Mouse (Mus musculus) heart, embryonic 11.5 days (tissue): Measurements from ENCODE around the gene Pparg. TPM values are rescaled to one million over a fixed set of nuclear protein-coding genes. Genes with fewer than 3 reads are reported as not detected.

Experiments used
- ATAC-seq: fragments of 200-750 bp; cut with Nextera tagmentation; replicated peaks from 2 replicates; pipeline ENCODE4 v1.8.0; 2017; ENCODE audit warnings: moderate library complexity; ENCODE audit not compliant: insufficient number of reproducible peaks, low FRiP score, low TSS enrichment
- H3K27ac ChIP-seq: fragments of 300-500 bp; sonication (generic); 2 replicates; pipeline ENCODE4 v1.5.1; 2014; ENCODE audit warnings: mild to moderate bottlenecking, low read depth, low read length
- H3K27me3 ChIP-seq: fragments of 300-500 bp; sonication (generic); 2 replicates; pipeline ENCODE4 v1.6.1; 2014; ENCODE audit warnings: mild to moderate bottlenecking, low read length, mixed read lengths; ENCODE audit not compliant: control insufficient read depth, insufficient read depth
- H3K36me3 ChIP-seq: fragments of 300-500 bp; sonication (generic); 2 replicates; pipeline ENCODE4 v1.6.1; 2014; ENCODE audit warnings: mild to moderate bottlenecking, low read length, moderate library complexity, mixed read lengths; ENCODE audit not compliant: control insufficient read depth, insufficient read depth
- H3K4me1 ChIP-seq: fragments of 300-500 bp; sonication (generic); 2 replicates; pipeline ENCODE4 v1.6.1; 2014; ENCODE audit warnings: low read length; ENCODE audit not compliant: control insufficient read depth, insufficient read depth
- H3K4me2 ChIP-seq: fragments of 300-500 bp; sonication (generic); 2 replicates; pipeline ENCODE4 v1.6.1; 2014; ENCODE audit warnings: mild to moderate bottlenecking, moderate library complexity
- H3K4me3 ChIP-seq: fragments of 300-500 bp; sonication (generic); 2 replicates; pipeline ENCODE4 v1.5.1; 2014; ENCODE audit warnings: low read depth, low read length
- H3K9ac ChIP-seq: fragments of 300-500 bp; sonication (generic); 2 replicates; pipeline ENCODE4 v1.6.1; 2014; ENCODE audit warnings: mild to moderate bottlenecking, low read depth, low read length, moderate library complexity
- H3K9me3 ChIP-seq: fragments of 300-500 bp; sonication (generic); replicated peaks from 2 replicates; pipeline ENCODE4 v1.6.1; 2016; ENCODE audit warnings: low read length; ENCODE audit not compliant: control insufficient read depth
- WGBS: fragments of 180-500 bp; shearing (Covaris S2); extraction: QIAGEN DNeasy Blood & Tissue Kit; methylation state at CpG from one replicate; pipeline ENCODE4 v1.1.7; 2014; ENCODE audit not compliant: insufficient replicate concordance; 5-methylcytosine and 5-hydroxymethylcytosine counted together
- polyA plus RNA-seq: library from polyadenylated mRNA; unstranded; fragments of >200 nt; fragmentation: Nextera tagmentation; extraction: Ambion mirVana; gene quantifications from 2 replicates; pipeline ENCODE4 v1.2.1, GENCODE M21; 2014

Gene Pparg
- polyA plus RNA-seq, 1 experiment from 2014 or later, result 1.3 TPM

DNA sequence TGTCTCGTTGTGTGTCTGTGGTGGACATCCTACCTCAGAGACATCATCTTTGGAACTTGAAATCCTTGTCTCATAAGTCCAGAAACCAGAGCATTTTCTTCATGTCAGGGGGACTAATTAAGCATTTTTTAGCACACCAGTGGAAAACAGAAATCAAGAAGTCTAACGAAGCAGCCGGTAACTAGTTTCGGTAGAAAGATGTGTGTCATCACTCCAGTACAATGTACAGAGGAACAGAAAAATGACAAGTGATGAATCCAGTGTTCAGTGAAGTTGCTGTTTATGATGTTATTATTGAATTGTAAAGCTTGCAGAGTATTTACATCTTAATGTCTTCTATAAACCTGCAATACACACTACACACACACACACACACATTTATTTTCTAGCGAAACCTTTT is 19.8 kb downstream of the Pparg start:
- Histone ChIP-seq H3K27ac (no peak overlapping the region), H3K4me1 (no peaks in the 10 kb centered on the region), H3K9me3 (no peaks in the 10 kb centered on the region), H3K9ac (no peak overlapping the region), H3K36me3 (no peaks in the 10 kb centered on the region), H3K27me3 (no peaks in the 10 kb centered on the region), H3K4me2 (no peak overlapping the region), H3K4me3 (no peak overlapping the region)
- 89% methylated on average over 5 of the region's 5 CpGs for WGBS
- ATAC-seq, result no peak

DNA sequence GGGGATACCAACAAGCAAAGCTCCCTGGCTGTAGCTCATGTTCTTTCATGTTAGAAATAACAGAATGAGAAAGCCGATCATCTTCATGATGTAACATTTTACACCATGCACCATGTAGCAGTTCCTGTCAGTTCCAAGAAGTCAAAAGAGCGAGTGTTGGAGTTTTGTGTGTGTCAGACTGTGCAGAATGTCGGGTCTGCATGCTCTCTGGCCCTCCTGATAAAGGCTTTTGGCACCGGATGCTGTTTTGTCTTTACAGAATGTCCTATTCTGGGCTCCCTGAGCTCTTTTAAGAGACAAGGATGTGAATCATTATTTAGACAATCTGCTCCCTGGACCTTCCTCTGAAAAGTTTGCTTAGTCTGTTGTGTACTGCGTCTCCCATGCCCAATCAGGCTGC is 22.0 kb downstream of the Pparg start:
- Histone ChIP-seq H3K9me3 (no peaks in the 10 kb centered on the region), H3K4me1 (no peaks in the 10 kb centered on the region), H3K9ac (no peak overlapping the region), H3K4me2 (no peak overlapping the region), H3K27ac (no peak overlapping the region), H3K27me3 (no peaks in the 10 kb centered on the region), H3K36me3 (no peaks in the 10 kb centered on the region), H3K4me3 (no peak overlapping the region)
- no peak for ATAC-seq
- 46% methylated on average over 5 of the region's 5 CpGs for WGBS

DNA sequence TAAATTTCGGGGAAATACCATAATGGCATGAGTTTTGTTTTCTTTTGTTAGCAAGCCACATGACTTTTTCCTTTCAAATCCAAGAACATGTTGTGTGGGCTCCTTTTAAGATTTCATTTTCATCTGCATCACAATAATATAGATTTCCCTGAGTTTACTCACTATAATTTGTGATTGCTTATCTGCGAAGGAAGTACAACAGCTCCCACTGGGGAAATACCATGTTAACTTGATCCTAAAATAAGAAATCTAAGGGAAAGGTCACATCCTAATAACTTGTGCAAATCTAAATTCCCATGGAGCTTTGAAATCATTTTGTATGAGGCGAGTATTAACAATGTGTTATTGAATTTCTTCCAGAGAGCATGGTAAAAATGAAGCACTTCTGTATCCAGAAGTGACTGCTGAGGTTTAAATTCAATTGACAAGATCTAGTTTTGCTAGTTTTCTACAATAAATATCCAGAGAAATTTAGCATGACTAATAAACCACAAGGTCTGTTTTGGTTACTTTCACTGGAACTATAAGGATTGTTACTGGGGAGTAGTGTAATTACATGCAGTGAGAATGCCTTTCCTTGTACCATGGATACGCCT is 29.3 kb downstream of the Pparg start:
- Histone ChIP-seq H3K4me3 (no peak overlapping the region), H3K9me3 (no peaks in the 10 kb centered on the region), H3K27ac (no peak overlapping the region), H3K36me3 (no peaks in the 10 kb centered on the region), H3K4me1 (no peaks in the 10 kb centered on the region), H3K4me2 (no peak overlapping the region), H3K27me3 (no peaks in the 10 kb centered on the region), H3K9ac (no peak overlapping the region)
- 79% methylated on average over 4 of the region's 4 CpGs for WGBS
- ATAC-seq, result no peak

DNA sequence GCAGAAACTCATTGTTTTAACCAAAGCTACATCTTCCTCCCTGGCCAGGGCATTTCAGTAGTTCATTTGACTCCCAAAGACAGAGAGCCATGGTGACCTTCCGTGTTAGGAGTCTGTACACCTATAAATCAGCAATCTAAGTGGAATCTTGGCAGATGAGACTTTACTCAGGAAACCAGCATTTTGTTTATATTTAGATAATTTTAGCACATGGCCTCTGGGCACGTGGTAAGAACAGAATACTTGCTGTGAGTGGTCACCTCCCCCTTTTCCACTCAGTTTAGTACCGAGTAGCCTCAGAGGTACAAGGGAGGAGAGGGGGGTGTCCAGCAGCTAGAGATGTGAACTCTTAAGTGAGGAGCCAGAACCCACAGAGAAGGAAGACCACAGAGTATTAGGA is 36.2 kb downstream of the Pparg start:
- Histone ChIP-seq H3K4me2 (no peak overlapping the region), H3K4me3 (no peak overlapping the region), H3K27ac (no peak overlapping the region), H3K36me3 (no peaks in the 10 kb centered on the region), H3K27me3 (no peaks in the 10 kb centered on the region), H3K9me3 (no peaks in the 10 kb centered on the region), H3K4me1 (no peaks in the 10 kb centered on the region), H3K9ac (no peak overlapping the region)
- WGBS, result 56% methylated on average over 3 of the region's 3 CpGs
- ATAC-seq, result no peak

DNA sequence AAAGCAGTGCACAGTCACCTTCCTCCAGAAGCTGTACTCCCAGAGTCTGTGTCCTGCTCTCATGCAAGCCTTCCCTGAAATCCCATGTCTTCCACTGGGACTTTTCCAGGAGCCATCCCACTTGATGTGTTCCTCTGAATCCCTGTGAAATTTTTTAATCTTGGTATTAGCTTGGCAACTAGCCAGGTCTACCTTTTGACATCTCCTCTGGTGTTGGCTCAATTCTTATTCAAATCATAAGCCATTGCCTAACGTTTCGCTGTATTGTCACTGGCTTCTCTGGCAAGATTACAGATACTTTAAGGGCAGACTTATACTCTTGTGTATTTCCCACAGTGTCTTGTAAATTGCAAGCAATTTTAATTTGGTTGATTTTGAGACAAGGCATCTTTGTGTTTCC is 43.6 kb downstream of the Pparg start:
- Histone ChIP-seq H3K4me1 (no peaks in the 10 kb centered on the region), H3K27me3 (no peaks in the 10 kb centered on the region), H3K9ac (no peak overlapping the region), H3K36me3 (no peaks in the 10 kb centered on the region), H3K27ac (no peak overlapping the region), H3K4me2 (no peak overlapping the region), H3K4me3 (no peak overlapping the region), H3K9me3 (no peaks in the 10 kb centered on the region)
- no peak for ATAC-seq
- 74% methylated on average over 2 of the region's 2 CpGs for WGBS

DNA sequence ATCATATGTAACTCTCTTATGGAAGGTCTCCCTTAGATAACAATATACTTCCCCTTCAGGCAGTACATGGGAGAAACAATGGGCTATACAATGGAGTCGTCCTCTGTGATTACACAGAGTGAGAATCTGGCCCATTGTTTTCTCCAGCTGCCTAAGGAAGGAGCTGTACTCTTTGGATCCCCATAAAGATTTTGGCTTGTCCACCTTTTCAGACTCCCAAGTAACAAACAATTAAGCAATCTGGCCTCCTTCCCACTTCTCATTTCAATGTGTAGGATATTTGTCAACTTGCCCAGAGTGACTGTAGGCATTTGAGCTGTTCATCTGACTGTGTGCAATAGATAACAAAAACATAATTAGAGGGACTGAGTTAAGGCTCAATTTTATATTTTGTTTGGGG is 50.7 kb downstream of the Pparg start:
- no peak overlapping the region for H3K4me2 ChIP-seq
- H3K27me3 ChIP-seq, result no peaks in the 10 kb centered on the region
- no peak overlapping the region for H3K27ac ChIP-seq
- 38% methylated on average over 1 of the region's 1 CpGs for WGBS
- no peak overlapping the region for H3K9ac ChIP-seq
- no peaks in the 10 kb centered on the region for H3K36me3 ChIP-seq
- H3K4me3 ChIP-seq, result no peak overlapping the region
- no peak for ATAC-seq
- H3K9me3 ChIP-seq, result no peaks in the 10 kb centered on the region
- no peaks in the 10 kb centered on the region for H3K4me1 ChIP-seq

DNA sequence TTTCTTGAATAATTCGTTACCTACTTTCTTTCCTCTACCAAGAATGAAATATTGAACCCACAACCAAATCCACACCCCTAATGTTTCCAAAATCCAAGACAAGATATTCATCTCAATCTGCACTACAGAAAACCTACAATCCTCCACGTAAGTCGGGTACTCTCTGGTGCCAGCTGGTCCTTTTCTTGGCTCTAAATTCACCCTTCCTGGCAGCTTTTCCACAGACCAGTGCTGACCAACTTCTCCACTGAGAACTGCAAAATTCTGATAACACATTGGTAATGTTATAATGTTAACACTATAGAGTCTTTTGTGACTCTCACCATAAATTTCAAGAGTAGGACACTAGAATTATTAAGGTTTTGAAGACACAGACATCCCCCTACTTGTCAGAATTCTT is 57.4 kb downstream of the Pparg start:
- Histone ChIP-seq H3K4me3 (no peak overlapping the region), H3K9me3 (no peaks in the 10 kb centered on the region), H3K36me3 (no peaks in the 10 kb centered on the region), H3K4me2 (no peak overlapping the region), H3K9ac (no peak overlapping the region), H3K27ac (no peak overlapping the region), H3K27me3 (no peaks in the 10 kb centered on the region), H3K4me1 (no peaks in the 10 kb centered on the region)
- no peak for ATAC-seq
- 84% methylated on average over 3 of the region's 3 CpGs for WGBS

DNA sequence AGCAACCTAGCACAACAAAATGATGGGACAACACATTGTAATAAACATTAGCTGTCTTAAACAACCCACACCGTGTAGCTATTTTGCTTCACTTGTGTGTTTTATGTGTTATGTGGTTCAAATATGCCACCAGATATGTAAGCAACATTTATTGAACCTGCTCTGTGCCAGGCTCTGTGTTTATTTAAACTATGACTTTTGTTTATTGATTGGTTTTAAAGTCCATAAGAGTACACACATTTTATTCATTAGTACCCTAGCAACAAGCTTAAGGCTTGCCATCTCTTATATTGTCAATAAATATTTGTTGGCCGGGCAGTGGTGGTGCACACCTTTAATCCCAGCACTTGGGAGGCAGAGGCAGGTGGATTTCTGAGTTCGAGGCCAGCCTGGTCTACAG is 58.2 kb downstream of the Pparg start:
- ATAC-seq, result no peak
- H3K4me1 ChIP-seq, result no peaks in the 10 kb centered on the region
- H3K4me2 ChIP-seq, result no peak overlapping the region
- no peak overlapping the region for H3K9ac ChIP-seq
- WGBS, result 75% methylated on average over 3 of the region's 3 CpGs
- no peak overlapping the region for H3K4me3 ChIP-seq
- no peak overlapping the region for H3K27ac ChIP-seq
- no peaks in the 10 kb centered on the region for H3K27me3 ChIP-seq
- no peaks in the 10 kb centered on the region for H3K9me3 ChIP-seq
- no peaks in the 10 kb centered on the region for H3K36me3 ChIP-seq

DNA sequence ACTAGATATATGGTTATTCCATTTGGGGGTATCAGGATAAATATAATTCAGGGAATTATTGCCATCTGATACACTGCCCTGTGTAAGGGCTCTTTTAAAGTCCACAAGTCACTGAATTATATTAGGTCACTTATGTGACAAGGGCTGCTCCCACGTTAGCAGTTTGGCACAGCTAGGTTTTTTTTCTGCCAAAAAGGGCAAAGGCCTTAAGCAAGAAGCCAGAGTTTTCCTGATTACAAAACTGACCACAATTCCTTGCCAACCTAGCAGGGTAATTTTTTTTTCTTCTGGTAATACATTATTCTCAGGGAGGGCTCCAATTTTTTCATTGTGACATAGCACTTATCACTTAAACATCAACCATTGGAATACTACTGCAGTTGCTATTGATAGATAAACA is 60.2 kb downstream of the Pparg start:
- H3K4me2 ChIP-seq, result no peak overlapping the region
- no peak overlapping the region for H3K9ac ChIP-seq
- H3K4me1 ChIP-seq, result no peaks in the 10 kb centered on the region
- H3K27me3 ChIP-seq, result no peaks in the 10 kb centered on the region
- 54% methylated on average over 1 of the region's 1 CpGs for WGBS
- no peak overlapping the region for H3K4me3 ChIP-seq
- no peaks in the 10 kb centered on the region for H3K9me3 ChIP-seq
- H3K36me3 ChIP-seq, result no peaks in the 10 kb centered on the region
- H3K27ac ChIP-seq, result no peak overlapping the region
- no peak for ATAC-seq
